Mouse (Mus musculus) midbrain, embryonic 13.5 days (tissue): Measurements from ENCODE around the gene Mrgprf. TPM values are rescaled to one million over a fixed set of nuclear protein-coding genes. Genes with fewer than 3 reads are reported as not detected.

Experiments used
- ATAC-seq: fragments of 200-750 bp; cut with Nextera tagmentation; 2 replicates; pipeline ENCODE4 v1.8.0; 2017; ENCODE audit warnings: mild to moderate bottlenecking, moderate TSS enrichment, moderate library complexity
- H3K27ac ChIP-seq: fragments of 300-500 bp; sonication (generic); 2 replicates; pipeline ENCODE4 v1.5.1; 2015; ENCODE audit warnings: inconsistent platforms, mild to moderate bottlenecking, moderate library complexity
- H3K27me3 ChIP-seq: fragments of 300-500 bp; sonication (generic); 2 replicates; pipeline ENCODE4 v1.6.1; 2015; ENCODE audit warnings: mild to moderate bottlenecking, inconsistent platforms
- H3K36me3 ChIP-seq: fragments of 300-500 bp; sonication (generic); 2 replicates; pipeline ENCODE4 v1.6.1; 2015; ENCODE audit warnings: mild to moderate bottlenecking, inconsistent platforms
- H3K4me1 ChIP-seq: fragments of 300-500 bp; sonication (generic); replicated peaks from 2 replicates; pipeline ENCODE4 v1.6.1; 2015; ENCODE audit warnings: inconsistent platforms
- H3K4me2 ChIP-seq: fragments of 300-500 bp; sonication (generic); replicated peaks from 2 replicates; pipeline ENCODE4 v1.6.1; 2015; ENCODE audit warnings: moderate library complexity, mild to moderate bottlenecking, inconsistent platforms
- H3K4me3 ChIP-seq: fragments of 300-500 bp; sonication (generic); replicated peaks from 2 replicates; pipeline ENCODE4 v1.5.1; 2015; ENCODE audit warnings: mild to moderate bottlenecking, inconsistent platforms
- H3K9ac ChIP-seq: fragments of 300-500 bp; sonication (generic); replicated peaks from 2 replicates; pipeline ENCODE4 v1.6.1; 2015; ENCODE audit warnings: mild to moderate bottlenecking, inconsistent platforms
- H3K9me3 ChIP-seq: fragments of 300-500 bp; sonication (generic); 2 replicates; pipeline ENCODE4 v1.6.1; 2016; ENCODE audit warnings: mild to moderate bottlenecking, inconsistent platforms
- WGBS: fragments of 180-500 bp; shearing (Covaris S2); methylation state at CpG from one replicate; pipeline ENCODE4 v1.1.7; 2015; 5-methylcytosine and 5-hydroxymethylcytosine counted together
- polyA plus RNA-seq: library from polyadenylated mRNA; unstranded; fragments of >200 nt; fragmentation: Nextera tagmentation; extraction: Ambion mirVana; gene quantifications from 2 replicates; pipeline ENCODE4 v1.2.1, GENCODE M21; 2015

Gene Mrgprf
- polyA plus RNA-seq, 1 experiment from 2014 or later = 2.4 TPM

DNA sequence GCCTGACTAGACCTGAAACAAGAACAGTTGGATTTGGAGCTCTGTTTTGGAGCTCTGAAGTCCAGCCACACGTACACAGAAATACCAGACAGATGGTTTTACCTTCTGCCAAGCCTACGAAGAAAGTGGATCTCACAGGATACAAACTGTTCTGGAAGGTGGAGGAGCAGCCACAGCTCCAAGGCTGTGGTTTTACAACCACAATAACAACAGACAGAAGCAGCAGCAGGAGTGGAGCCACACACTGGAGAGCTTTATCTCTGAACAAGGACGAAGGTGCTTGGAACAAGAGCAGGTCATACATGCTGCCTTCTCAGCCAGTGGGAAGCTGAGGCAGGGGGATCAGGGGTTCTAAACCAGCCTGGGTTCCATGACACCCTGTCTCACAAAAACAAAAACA lies 18.9 kb downstream of the Mrgprf start:
- no peaks in the 10 kb centered on the region; the same call in 1 of the 2 replicates for H3K9me3 ChIP-seq
- H3K9ac ChIP-seq = no peak overlapping the region
- H3K4me3 ChIP-seq = no peak overlapping the region
- no peak overlapping the region for H3K27ac ChIP-seq
- no peaks in the 10 kb centered on the region for H3K36me3 ChIP-seq
- H3K4me2 ChIP-seq = no peak overlapping the region
- no peaks in the 10 kb centered on the region for H3K4me1 ChIP-seq
- 75% methylated on average over 3 of the region's 3 CpGs for WGBS
- H3K27me3 ChIP-seq = no peaks in the 10 kb centered on the region
- ATAC-seq = no peak

GRCm38 (mm10) chr7:145323607-145324006 lies 23.0 kb downstream of the Mrgprf start:
- 33% methylated on average over 4 of the region's 4 CpGs for WGBS
- H3K27ac ChIP-seq = no peak overlapping the region
- 0 out of 2 replicates have a peak, but pooled peaks cover 4% of the 10 kb centered on the region for H3K4me1 ChIP-seq
- no peak overlapping the region for H3K9ac ChIP-seq
- no peaks in the 10 kb centered on the region; the same call in 1 of the 2 replicates for H3K9me3 ChIP-seq
- H3K27me3 ChIP-seq = no peaks in the 10 kb centered on the region
- no peaks in the 10 kb centered on the region for H3K36me3 ChIP-seq
- no peak for ATAC-seq
- H3K4me3 ChIP-seq = no peak overlapping the region
- no peak overlapping the region for H3K4me2 ChIP-seq

GRCm38 (mm10) chr7:145325697-145326096 lies 25.1 kb downstream of the Mrgprf start:
- ATAC-seq = no peak
- H3K4me1 ChIP-seq = 0 out of 2 replicates have a peak, but pooled peaks cover 4% of the 10 kb centered on the region
- H3K27ac ChIP-seq = no peak overlapping the region
- no peak overlapping the region for H3K4me2 ChIP-seq
- H3K9me3 ChIP-seq = no peaks in the 10 kb centered on the region; the same call in 1 of the 2 replicates
- no peak overlapping the region for H3K9ac ChIP-seq
- 62% methylated on average over 2 of the region's 2 CpGs for WGBS
- no peak overlapping the region for H3K4me3 ChIP-seq
- H3K27me3 ChIP-seq = no peaks in the 10 kb centered on the region
- H3K36me3 ChIP-seq = no peaks in the 10 kb centered on the region

DNA sequence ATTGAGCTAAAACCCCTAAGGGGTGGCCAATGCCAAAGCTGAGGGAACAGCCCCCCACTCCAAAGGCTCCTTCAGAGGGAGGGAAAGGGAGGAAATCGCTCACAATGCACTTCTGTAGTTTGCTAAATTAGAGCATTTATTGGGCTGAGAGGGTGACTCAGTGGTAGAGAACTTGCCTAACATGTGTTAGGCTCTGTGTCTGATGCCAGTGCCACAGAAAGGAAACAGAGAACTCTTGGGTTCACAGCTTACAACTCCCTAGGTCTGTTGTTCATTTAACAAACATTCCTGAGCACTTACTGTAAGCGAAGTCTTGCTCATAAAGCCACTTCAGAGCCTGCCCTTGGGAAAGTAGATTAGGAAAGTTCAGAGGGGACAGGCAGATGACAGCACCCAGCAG lies 29.4 kb downstream of the Mrgprf start:
- Histone ChIP-seq H3K27me3 (no peaks in the 10 kb centered on the region), H3K9ac (no peak overlapping the region), H3K9me3 (no peaks in the 10 kb centered on the region), H3K4me3 (no peak overlapping the region), H3K27ac (no peak overlapping the region), H3K4me2 (no peak overlapping the region), H3K36me3 (no peaks in the 10 kb centered on the region), H3K4me1 (0 out of 2 replicates have a peak, but pooled peaks cover 5% of the 10 kb centered on the region)
- WGBS = 82% methylated on average over 2 of the region's 2 CpGs
- ATAC-seq = no peak

GRCm38 (mm10) chr7:145330641-145331040 lies 30.0 kb downstream of the Mrgprf start:
- 96% methylated on average over 2 of the region's 2 CpGs for whole genome bisulfite sequencing
- Histone ChIP-seq H3K4me1 (0 out of 2 replicates have a peak, but pooled peaks cover 7% of the 10 kb centered on the region), H3K36me3 (no peaks in the 10 kb centered on the region), H3K4me3 (no peak overlapping the region), H3K4me2 (no peak overlapping the region), H3K9ac (no peak overlapping the region), H3K27me3 (no peaks in the 10 kb centered on the region), H3K27ac (no peak overlapping the region), H3K9me3 (no peaks in the 10 kb centered on the region)
- ATAC-seq = no peak

- 59% methylated on average over 1 of the region's 1 CpGs for WGBS
- Histone ChIP-seq H3K4me1 (0 out of 2 replicates have a peak, but pooled peaks cover 4% of the 10 kb centered on the region), H3K4me2 (no peak overlapping the region), H3K4me3 (no peak overlapping the region), H3K36me3 (no peaks in the 10 kb centered on the region), H3K27me3 (no peaks in the 10 kb centered on the region), H3K9ac (no peak overlapping the region), H3K9me3 (no peaks in the 10 kb centered on the region), H3K27ac (no peak overlapping the region)
- ATAC-seq = no peak
These were observed 31.9 kb downstream of the Mrgprf start for GRCm38 (mm10) chr7:145332376-145333041.

- Histone ChIP-seq H3K9me3 (no peaks in the 10 kb centered on the region), H3K27ac (no peak overlapping the region), H3K4me3 (no peak overlapping the region), H3K4me2 (no peak overlapping the region), H3K4me1 (0 out of 2 replicates have a peak, but pooled peaks cover 2% of the 10 kb centered on the region), H3K9ac (no peak overlapping the region), H3K27me3 (no peaks in the 10 kb centered on the region), H3K36me3 (no peaks in the 10 kb centered on the region)
- WGBS = 88% methylated on average over 6 of the region's 6 CpGs
- no peak for ATAC-seq
These were observed 33.3 kb downstream of the Mrgprf start for GRCm38 (mm10) chr7:145333936-145334335.

GRCm38 (mm10) chr7:145334428-145335027 lies 33.9 kb downstream of the Mrgprf start:
- Histone ChIP-seq H3K4me3 (no peak overlapping the region), H3K9me3 (no peaks in the 10 kb centered on the region), H3K9ac (no peak overlapping the region), H3K27me3 (no peaks in the 10 kb centered on the region), H3K27ac (no peak overlapping the region), H3K36me3 (no peaks in the 10 kb centered on the region), H3K4me2 (no peak overlapping the region), H3K4me1 (0 out of 2 replicates have a peak, but pooled peaks cover 2% of the 10 kb centered on the region)
- ATAC-seq = no peak
- 66% methylated on average over 4 of the region's 4 CpGs for WGBS

DNA sequence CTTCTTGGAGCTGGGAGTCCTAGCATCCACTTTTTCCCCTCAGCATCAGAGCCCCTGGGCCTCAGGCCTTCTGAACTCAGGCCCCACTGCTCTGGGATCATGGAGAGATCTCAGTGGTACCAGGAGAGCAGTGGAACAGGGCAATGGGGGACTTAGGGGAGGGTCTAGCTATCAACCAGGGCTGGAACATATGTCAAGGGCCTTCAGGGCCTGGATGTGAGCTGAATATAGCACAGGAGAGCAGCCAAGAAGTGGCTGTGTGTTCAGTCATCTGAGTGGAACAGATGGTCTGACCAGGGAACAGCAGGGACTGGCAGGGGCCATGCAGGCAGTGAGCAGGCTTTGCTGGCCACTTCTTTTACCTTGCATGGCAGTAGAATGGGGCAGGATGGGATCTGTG lies 34.6 kb downstream of the Mrgprf start:
- Histone ChIP-seq H3K9me3 (no peaks in the 10 kb centered on the region), H3K36me3 (no peaks in the 10 kb centered on the region), H3K27me3 (no peaks in the 10 kb centered on the region), H3K4me3 (no peak overlapping the region), H3K27ac (no peak overlapping the region), H3K9ac (no peak overlapping the region), H3K4me1 (0 out of 2 replicates have a peak, but pooled peaks cover 2% of the 10 kb centered on the region), H3K4me2 (no peak overlapping the region)
- no peak for ATAC-seq

GRCm38 (mm10) chr7:145335616-145336332 lies 35.1 kb downstream of the Mrgprf start:
- H3K4me3 ChIP-seq = no peak overlapping the region
- H3K36me3 ChIP-seq = no peaks in the 10 kb centered on the region
- no peaks in the 10 kb centered on the region for H3K27me3 ChIP-seq
- H3K4me2 ChIP-seq = no peak overlapping the region
- 86% methylated on average over 3 of the region's 3 CpGs for WGBS
- no peak overlapping the region for H3K27ac ChIP-seq
- no peak overlapping the region for H3K9ac ChIP-seq
- 0 out of 2 replicates have a peak, but pooled peaks cover 2% of the 10 kb centered on the region for H3K4me1 ChIP-seq
- ATAC-seq = no peak
- no peaks in the 10 kb centered on the region for H3K9me3 ChIP-seq

GRCm38 (mm10) chr7:145337889-145338288 lies 37.3 kb downstream of the Mrgprf start:
- Histone ChIP-seq H3K4me3 (no peak overlapping the region), H3K9me3 (no peaks in the 10 kb centered on the region), H3K4me2 (no peak overlapping the region), H3K4me1 (0 out of 2 replicates have a peak, but pooled peaks cover 2% of the 10 kb centered on the region), H3K36me3 (no peaks in the 10 kb centered on the region), H3K9ac (no peak overlapping the region), H3K27ac (no peak overlapping the region), H3K27me3 (no peaks in the 10 kb centered on the region)
- no peak for ATAC-seq
- 80% methylated on average over 2 of the region's 2 CpGs for WGBS

GRCm38 (mm10) chr7:145340248-145340904 lies 39.7 kb downstream of the Mrgprf start:
- 87% methylated on average over 5 of the region's 5 CpGs for WGBS
- Histone ChIP-seq H3K4me2 (no peak overlapping the region), H3K4me1 (no peaks in the 10 kb centered on the region), H3K9me3 (no peaks in the 10 kb centered on the region), H3K4me3 (no peak overlapping the region), H3K27me3 (no peaks in the 10 kb centered on the region), H3K36me3 (no peaks in the 10 kb centered on the region), H3K9ac (no peak overlapping the region), H3K27ac (no peak overlapping the region)
- no peak for ATAC-seq
